Mouse (Mus musculus): ENCODE data around the gene Sec16b. TPM values are rescaled to one million over a fixed set of nuclear protein-coding genes. Genes with fewer than 3 reads are reported as not detected.
A peak's percentile ranks its signal among the peaks of the same experiment; 100 is the strongest.

Gene Sec16b
- polyA plus RNA-seq (2012; rRNA removed) = 1.4 and 1.6 TPM in 2 replicates

- no peak within 1 kb of the TSS for H3K27ac ChIP-seq (ENCODE audit: control insufficient read depth, insufficient read depth, low read depth, low read length)
- TF ChIP-seq CTCF (IDR thresholded peaks at IDR 0.05; ENCODE audit: control insufficient read depth, insufficient read depth, insufficient replicate concordance, low read depth, low read length) = no peak
- TF ChIP-seq POLR2A (IDR thresholded peaks at IDR 0.05; ENCODE audit: control insufficient read depth, low read depth, low read length) = no peak
- H3K27me3 ChIP-seq (ENCODE audit: control insufficient read depth, insufficient read depth, low read length) = no peaks in the 10 kb centered on the region
- no peaks in the 10 kb centered on the region for H3K36me3 ChIP-seq (ENCODE audit: control insufficient read depth, insufficient read depth, low read length)
- H3K4me1 ChIP-seq (ENCODE audit: control insufficient read depth, insufficient read depth, low read length) = no peaks in the 10 kb centered on the region
- no peak within 1 kb of the TSS; the same call in none of the 2 replicates for H3K4me3 ChIP-seq (ENCODE audit: control insufficient read depth, low read depth, low read length)
Observed at GRCm38 (mm10) chr1:157506522-157506921, at the start of gene Sec16b. Sec16b (plus strand) TSS chr1:157506728.

GRCm38 (mm10) chr1:157457789-157458188, 48.7 kb upstream of the Sec16b start:
- TF ChIP-seq POLR2A (IDR thresholded peaks at IDR 0.05; ENCODE audit: control insufficient read depth, low read depth, low read length) = no peak
- TF ChIP-seq CTCF (IDR thresholded peaks at IDR 0.05; ENCODE audit: control insufficient read depth, insufficient read depth, insufficient replicate concordance, low read depth, low read length) = no peak
- H3K4me3 ChIP-seq (ENCODE audit: control insufficient read depth, low read depth, low read length) = no peak overlapping the region
- H3K4me1 ChIP-seq (ENCODE audit: control insufficient read depth, insufficient read depth, low read length) = peaks cover 3% of the 10 kb centered on the region
- H3K27ac ChIP-seq (ENCODE audit: control insufficient read depth, insufficient read depth, low read depth, low read length) = no peak overlapping the region
- H3K27me3 ChIP-seq (ENCODE audit: control insufficient read depth, insufficient read depth, low read length) = no peaks in the 10 kb centered on the region
- no peaks in the 10 kb centered on the region for H3K36me3 ChIP-seq (ENCODE audit: control insufficient read depth, insufficient read depth, low read length)

DNA sequence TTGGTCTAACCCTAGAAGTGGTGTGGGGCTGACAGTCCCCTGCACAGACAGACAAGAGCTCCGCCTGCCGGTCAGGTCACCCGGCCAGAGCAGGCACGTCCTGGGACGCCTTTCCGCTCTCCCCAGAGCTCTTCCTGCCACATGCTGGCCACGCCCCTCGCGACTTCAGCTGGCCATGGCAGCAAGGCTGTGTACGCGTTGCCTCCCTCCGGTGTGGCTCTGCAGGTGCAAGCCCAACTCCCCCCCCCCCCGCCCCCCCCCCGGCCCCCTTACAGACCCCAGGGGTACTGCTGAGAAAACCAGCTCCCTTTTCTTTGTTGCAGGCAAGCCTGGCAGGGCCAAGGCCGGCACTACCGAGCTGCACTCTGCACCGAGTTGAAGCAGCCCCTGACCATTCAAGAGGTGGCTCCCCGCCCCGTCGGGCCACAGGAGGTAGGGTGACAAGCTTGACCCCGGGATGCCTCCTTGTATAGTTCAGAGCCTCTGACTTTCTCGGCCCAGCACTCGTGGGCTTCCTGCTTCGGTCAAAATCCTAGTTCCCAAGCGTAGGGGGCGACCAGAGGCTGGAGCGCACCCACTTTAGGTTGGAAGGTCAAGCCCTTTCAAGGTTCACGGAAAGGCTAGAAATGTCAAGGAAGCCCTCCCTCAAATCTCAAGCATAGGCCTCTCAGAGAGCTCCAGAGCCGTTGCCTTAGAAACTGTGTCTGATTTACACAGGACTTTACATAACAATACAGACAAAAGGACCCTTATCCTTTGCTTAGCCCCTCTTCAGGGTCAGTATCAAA, 47.9 kb upstream of the Sec16b start, which contains the start of gene Cryzl2:
Cryzl2 (plus strand) TSS at position 157 of the 788 bp plus-strand sequence.
- peak within 1 kb of the TSS; percentile 57 for H3K4me3 ChIP-seq (ENCODE audit: control insufficient read depth, low read depth, low read length)
- H3K27me3 ChIP-seq (ENCODE audit: control insufficient read depth, insufficient read depth, low read length) = no peaks in the 10 kb centered on the region
- TF ChIP-seq CTCF (IDR thresholded peaks at IDR 0.05; ENCODE audit: control insufficient read depth, insufficient read depth, insufficient replicate concordance, low read depth, low read length) (peak; percentile 66; the same call in 1 of the 2 replicates), POLR2A (IDR thresholded peaks at IDR 0.05; ENCODE audit: control insufficient read depth, low read depth, low read length) (peak; percentile 20; the same call in 1 of the 2 replicates)
- peaks cover 3% of the 10 kb centered on the region for H3K4me1 ChIP-seq (ENCODE audit: control insufficient read depth, insufficient read depth, low read length)
- no peaks in the 10 kb centered on the region for H3K36me3 ChIP-seq (ENCODE audit: control insufficient read depth, insufficient read depth, low read length)
- H3K27ac ChIP-seq (ENCODE audit: control insufficient read depth, insufficient read depth, low read depth, low read length) = no peak within 1 kb of the TSS

DNA sequence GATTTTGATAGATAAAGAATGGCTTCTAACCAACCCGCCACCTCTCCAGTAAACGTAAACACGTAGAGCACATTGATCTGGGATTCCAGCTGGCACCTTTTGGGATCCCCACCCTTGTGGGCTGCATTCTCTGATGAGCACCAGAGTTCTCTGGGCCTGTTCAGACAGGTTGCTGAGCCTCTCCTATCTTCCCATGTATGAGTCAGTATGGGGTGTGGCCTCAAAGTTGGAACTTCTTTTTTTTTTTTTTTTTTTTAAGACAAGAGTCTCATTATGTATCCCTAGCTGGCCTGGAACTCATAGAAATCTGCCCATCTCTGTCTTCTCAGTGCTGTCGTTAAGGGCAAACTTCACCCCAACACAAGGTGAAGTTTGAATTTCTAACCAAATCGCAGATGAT, 46.6 kb upstream of the Sec16b start:
- H3K4me1 ChIP-seq (ENCODE audit: control insufficient read depth, insufficient read depth, low read length) = peaks cover 3% of the 10 kb centered on the region
- H3K36me3 ChIP-seq (ENCODE audit: control insufficient read depth, insufficient read depth, low read length) = no peaks in the 10 kb centered on the region
- no peak overlapping the region for H3K27ac ChIP-seq (ENCODE audit: control insufficient read depth, insufficient read depth, low read depth, low read length)
- TF ChIP-seq POLR2A (IDR thresholded peaks at IDR 0.05; ENCODE audit: control insufficient read depth, low read depth, low read length) = no peak
- no peak for TF ChIP-seq CTCF (IDR thresholded peaks at IDR 0.05; ENCODE audit: control insufficient read depth, insufficient read depth, insufficient replicate concordance, low read depth, low read length)
- H3K4me3 ChIP-seq (ENCODE audit: control insufficient read depth, low read depth, low read length) = no peak overlapping the region
- no peaks in the 10 kb centered on the region for H3K27me3 ChIP-seq (ENCODE audit: control insufficient read depth, insufficient read depth, low read length)

- no peak overlapping the region for H3K27ac ChIP-seq (ENCODE audit: control insufficient read depth, insufficient read depth, low read depth, low read length)
- no peak overlapping the region for H3K4me3 ChIP-seq (ENCODE audit: control insufficient read depth, low read depth, low read length)
- H3K36me3 ChIP-seq (ENCODE audit: control insufficient read depth, insufficient read depth, low read length) = no peaks in the 10 kb centered on the region
- TF ChIP-seq POLR2A (IDR thresholded peaks at IDR 0.05; ENCODE audit: control insufficient read depth, low read depth, low read length) (no peak), CTCF (IDR thresholded peaks at IDR 0.05; ENCODE audit: control insufficient read depth, insufficient read depth, insufficient replicate concordance, low read depth, low read length) (no peak)
- H3K4me1 ChIP-seq (ENCODE audit: control insufficient read depth, insufficient read depth, low read length) = peaks cover 3% of the 10 kb centered on the region
- H3K27me3 ChIP-seq (ENCODE audit: control insufficient read depth, insufficient read depth, low read length) = no peaks in the 10 kb centered on the region
Observed at GRCm38 (mm10) chr1:157461276-157461675, 45.3 kb upstream of the Sec16b start.

GRCm38 (mm10) chr1:157462336-157462735, 44.2 kb upstream of the Sec16b start:
- Histone ChIP-seq H3K4me1 (ENCODE audit: control insufficient read depth, insufficient read depth, low read length) (peaks cover 3% of the 10 kb centered on the region), H3K27ac (ENCODE audit: control insufficient read depth, insufficient read depth, low read depth, low read length) (no peak overlapping the region), H3K27me3 (ENCODE audit: control insufficient read depth, insufficient read depth, low read length) (no peaks in the 10 kb centered on the region), H3K4me3 (ENCODE audit: control insufficient read depth, low read depth, low read length) (no peak overlapping the region), H3K36me3 (ENCODE audit: control insufficient read depth, insufficient read depth, low read length) (no peaks in the 10 kb centered on the region)
- TF ChIP-seq POLR2A (IDR thresholded peaks at IDR 0.05; ENCODE audit: control insufficient read depth, low read depth, low read length) = no peak

DNA sequence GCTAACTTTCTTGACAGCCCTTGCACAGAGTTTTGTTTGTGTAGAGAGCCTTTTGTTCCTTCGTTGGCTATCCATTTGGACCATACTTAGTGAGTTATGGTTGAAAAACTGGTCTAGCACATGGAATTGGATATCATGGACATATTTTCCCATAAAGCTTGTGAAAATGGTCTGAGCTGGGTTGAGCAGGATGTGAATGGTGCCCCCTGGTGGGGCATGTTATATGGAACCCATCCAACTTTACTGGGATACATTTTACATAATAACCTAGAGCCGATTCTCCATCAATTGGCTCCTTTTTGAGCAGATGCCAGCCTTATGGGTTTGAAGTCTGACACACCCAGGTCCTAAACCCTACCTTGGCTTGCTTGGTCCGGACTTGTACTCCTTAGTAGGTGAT, 41.3 kb upstream of the Sec16b start:
- Histone ChIP-seq H3K27ac (ENCODE audit: control insufficient read depth, insufficient read depth, low read depth, low read length) (no peak overlapping the region), H3K4me3 (ENCODE audit: control insufficient read depth, low read depth, low read length) (no peak overlapping the region), H3K4me1 (ENCODE audit: control insufficient read depth, insufficient read depth, low read length) (no peaks in the 10 kb centered on the region), H3K36me3 (ENCODE audit: control insufficient read depth, insufficient read depth, low read length) (no peaks in the 10 kb centered on the region), H3K27me3 (ENCODE audit: control insufficient read depth, insufficient read depth, low read length) (no peaks in the 10 kb centered on the region)
- no peak for TF ChIP-seq POLR2A (IDR thresholded peaks at IDR 0.05; ENCODE audit: control insufficient read depth, low read depth, low read length)
- no peak for TF ChIP-seq CTCF (IDR thresholded peaks at IDR 0.05; ENCODE audit: control insufficient read depth, insufficient read depth, insufficient replicate concordance, low read depth, low read length)
